Mouse (Mus musculus): Measurements from ENCODE around the gene Ssh1. TPM values are rescaled to one million over a fixed set of nuclear protein-coding genes. Genes with fewer than 3 reads are reported as not detected.

The Ssh1 gene
- polyA plus RNA-seq, 1 experiment from 2014 or later, result 17.9 TPM

GRCm38 (mm10) chr5:113973790-113974189 lies 19.9 kb downstream of the Ssh1 start:
- no peak for DNase-seq (ENCODE audit: low spot score)
- no peaks in the 10 kb centered on the region for H3K9me3 ChIP-seq
- peak overlapping the region; percentile 75; the same call in 1 of the 2 replicates for H3K27ac ChIP-seq (replicated peaks)
- no peaks in the 10 kb centered on the region for H3K27me3 ChIP-seq (replicated peaks; ENCODE audit: low read depth, poor library complexity, severe bottlenecking)
- WGBS, result 91% methylated on average over 8 of the region's 8 CpGs
- peak overlapping the region; percentile 6; the same call in 1 of the 2 replicates for H3K4me3 ChIP-seq
- peaks cover 39% of the 10 kb centered on the region for H3K4me1 ChIP-seq
- peaks cover 51% of the 10 kb centered on the region for H3K36me3 ChIP-seq (replicated peaks)

GRCm38 (mm10) chr5:113972589-113973515 lies 20.8 kb downstream of the Ssh1 start:
- H3K4me3 ChIP-seq, result peak overlapping the region; percentile 21; the same call in 1 of the 2 replicates
- H3K27ac ChIP-seq (replicated peaks), result peak overlapping the region; percentile 75

GRCm38 (mm10) chr5:113971434-113971960 lies 22.2 kb downstream of the Ssh1 start:
- peaks cover 51% of the 10 kb centered on the region for H3K36me3 ChIP-seq (replicated peaks)
- no peak overlapping the region for H3K4me3 ChIP-seq
- no peak overlapping the region for H3K27ac ChIP-seq (replicated peaks)
- DNase-seq (ENCODE audit: low spot score), result no peak
- H3K27me3 ChIP-seq (replicated peaks; ENCODE audit: low read depth, poor library complexity, severe bottlenecking), result no peaks in the 10 kb centered on the region
- H3K9me3 ChIP-seq, result no peaks in the 10 kb centered on the region
- H3K4me1 ChIP-seq, result peaks cover 39% of the 10 kb centered on the region
- 83% methylated on average over 10 of the region's 10 CpGs for WGBS

More at GRCm38 (mm10) chr5:113972589-113973515, 20.8 kb downstream of the Ssh1 start:
- Histone ChIP-seq H3K36me3 (replicated peaks) (peaks cover 51% of the 10 kb centered on the region), H3K4me1 (peaks cover 39% of the 10 kb centered on the region), H3K9me3 (no peaks in the 10 kb centered on the region), H3K27me3 (replicated peaks; ENCODE audit: low read depth, poor library complexity, severe bottlenecking) (no peaks in the 10 kb centered on the region)
- peak; percentile 30 for DNase-seq (ENCODE audit: low spot score)
- WGBS, result 30% methylated on average over 18 of the region's 18 CpGs

GRCm38 (mm10) chr5:113968371-113968770 lies 25.3 kb downstream of the Ssh1 start:
- DNase-seq (ENCODE audit: low spot score), result no peak
- 73% methylated on average over 11 of the region's 11 CpGs for WGBS
- H3K9me3 ChIP-seq, result 0 out of 2 replicates have a peak, but pooled peaks cover 3% of the 10 kb centered on the region
- no peaks in the 10 kb centered on the region for H3K27me3 ChIP-seq (replicated peaks; ENCODE audit: low read depth, poor library complexity, severe bottlenecking)
- H3K36me3 ChIP-seq (replicated peaks), result peaks cover 74% of the 10 kb centered on the region
- peaks cover 11% of the 10 kb centered on the region for H3K4me1 ChIP-seq
- no peak overlapping the region for H3K27ac ChIP-seq (replicated peaks)
- H3K4me3 ChIP-seq, result no peak overlapping the region

GRCm38 (mm10) chr5:113966452-113967150 lies 27.1 kb downstream of the Ssh1 start:
- Histone ChIP-seq H3K9me3 (0 out of 2 replicates have a peak, but pooled peaks cover 3% of the 10 kb centered on the region), H3K4me1 (peaks cover 11% of the 10 kb centered on the region), H3K27me3 (replicated peaks; ENCODE audit: low read depth, poor library complexity, severe bottlenecking) (no peaks in the 10 kb centered on the region), H3K4me3 (no peak overlapping the region), H3K27ac (replicated peaks) (no peak overlapping the region), H3K36me3 (replicated peaks) (peaks cover 78% of the 10 kb centered on the region)
- DNase-seq (ENCODE audit: low spot score), result no peak
- WGBS, result 92% methylated on average over 13 of the region's 13 CpGs

- WGBS, result 94% methylated on average over 7 of the region's 7 CpGs
- H3K4me1 ChIP-seq, result peaks cover 11% of the 10 kb centered on the region
- DNase-seq (ENCODE audit: low spot score), result no peak
- no peak overlapping the region for H3K4me3 ChIP-seq
- H3K36me3 ChIP-seq (replicated peaks), result peaks cover 86% of the 10 kb centered on the region
- H3K9me3 ChIP-seq, result 0 out of 2 replicates have a peak, but pooled peaks cover 3% of the 10 kb centered on the region
- H3K27me3 ChIP-seq (replicated peaks; ENCODE audit: low read depth, poor library complexity, severe bottlenecking), result no peaks in the 10 kb centered on the region
- no peak overlapping the region for H3K27ac ChIP-seq (replicated peaks)
Measured at GRCm38 (mm10) chr5:113965659-113966185, 28.0 kb downstream of the Ssh1 start.

GRCm38 (mm10) chr5:113964972-113965371 lies 28.7 kb downstream of the Ssh1 start:
- no peak for DNase-seq (ENCODE audit: low spot score)
- 0 out of 2 replicates have a peak, but pooled peaks cover 3% of the 10 kb centered on the region for H3K9me3 ChIP-seq
- peaks cover 83% of the 10 kb centered on the region for H3K36me3 ChIP-seq (replicated peaks)
- peaks cover 12% of the 10 kb centered on the region for H3K4me1 ChIP-seq
- WGBS, result 90% methylated on average over 14 of the region's 14 CpGs
- no peak overlapping the region for H3K27ac ChIP-seq (replicated peaks)
- no peak overlapping the region for H3K4me3 ChIP-seq
- H3K27me3 ChIP-seq (replicated peaks; ENCODE audit: low read depth, poor library complexity, severe bottlenecking), result no peaks in the 10 kb centered on the region

GRCm38 (mm10) chr5:113961776-113962175 lies 31.9 kb downstream of the Ssh1 start:
- no peak for DNase-seq (ENCODE audit: low spot score)
- 0 out of 2 replicates have a peak, but pooled peaks cover 3% of the 10 kb centered on the region for H3K9me3 ChIP-seq
- no peaks in the 10 kb centered on the region for H3K27me3 ChIP-seq (replicated peaks; ENCODE audit: low read depth, poor library complexity, severe bottlenecking)
- 0 out of 2 replicates have a peak overlapping the region, but pooled peaks have one; percentile 35 for H3K27ac ChIP-seq (replicated peaks)
- WGBS, result 73% methylated on average over 7 of the region's 7 CpGs
- H3K4me3 ChIP-seq, result no peak overlapping the region
- peaks cover 37% of the 10 kb centered on the region for H3K4me1 ChIP-seq
- peaks cover 69% of the 10 kb centered on the region for H3K36me3 ChIP-seq (replicated peaks)

- no peak overlapping the region for H3K4me3 ChIP-seq
- H3K4me1 ChIP-seq, result peaks cover 37% of the 10 kb centered on the region
- H3K36me3 ChIP-seq (replicated peaks), result peaks cover 61% of the 10 kb centered on the region
- no peak overlapping the region for H3K27ac ChIP-seq (replicated peaks)
- no peaks in the 10 kb centered on the region for H3K27me3 ChIP-seq (replicated peaks; ENCODE audit: low read depth, poor library complexity, severe bottlenecking)
- H3K9me3 ChIP-seq, result 0 out of 2 replicates have a peak, but pooled peaks cover 3% of the 10 kb centered on the region
- 79% methylated on average over 8 of the region's 8 CpGs for WGBS
- DNase-seq (ENCODE audit: low spot score), result no peak
Measured at GRCm38 (mm10) chr5:113960416-113960815, 33.3 kb downstream of the Ssh1 start.

- WGBS, result 3% methylated on average over 6 of the region's 6 CpGs
- peak; percentile 60 for DNase-seq (ENCODE audit: low spot score)
- Histone ChIP-seq H3K4me3 (no peak overlapping the region), H3K27me3 (replicated peaks; ENCODE audit: low read depth, poor library complexity, severe bottlenecking) (no peaks in the 10 kb centered on the region), H3K9me3 (0 out of 2 replicates have a peak, but pooled peaks cover 3% of the 10 kb centered on the region), H3K4me1 (peaks cover 37% of the 10 kb centered on the region), H3K36me3 (replicated peaks) (peaks cover 55% of the 10 kb centered on the region), H3K27ac (replicated peaks) (peak overlapping the region; percentile 66)
Measured at GRCm38 (mm10) chr5:113959039-113959438, 34.7 kb downstream of the Ssh1 start.

GRCm38 (mm10) chr5:113956510-113956909 lies 37.2 kb downstream of the Ssh1 start:
- Histone ChIP-seq H3K4me1 (peaks cover 27% of the 10 kb centered on the region), H3K36me3 (replicated peaks) (peaks cover 63% of the 10 kb centered on the region), H3K4me3 (no peak overlapping the region), H3K27me3 (replicated peaks; ENCODE audit: low read depth, poor library complexity, severe bottlenecking) (no peaks in the 10 kb centered on the region), H3K9me3 (no peaks in the 10 kb centered on the region), H3K27ac (replicated peaks) (no peak overlapping the region)
- WGBS, result 10% methylated on average over 4 of the region's 4 CpGs
- peak; percentile 93 for DNase-seq (ENCODE audit: low spot score)

GRCm38 (mm10) chr5:113955691-113956090 lies 38.0 kb downstream of the Ssh1 start:
- Histone ChIP-seq H3K27ac (replicated peaks) (no peak overlapping the region), H3K36me3 (replicated peaks) (peaks cover 63% of the 10 kb centered on the region), H3K9me3 (no peaks in the 10 kb centered on the region), H3K4me3 (no peak overlapping the region), H3K27me3 (replicated peaks; ENCODE audit: low read depth, poor library complexity, severe bottlenecking) (no peaks in the 10 kb centered on the region), H3K4me1 (peaks cover 27% of the 10 kb centered on the region)
- no peak for DNase-seq (ENCODE audit: low spot score)
- 89% methylated on average over 8 of the region's 8 CpGs for WGBS

All from embryonic facial prominence, embryonic 10.5 days (tissue).